Mouse (Mus musculus): ENCODE measurements around the gene Hk2. TPM values are rescaled to one million over a fixed set of nuclear protein-coding genes. Genes with fewer than 3 reads are reported as not detected.

Gene Hk2
- polyA plus RNA-seq, 1 experiment from 2014 or later, result 4.0 TPM

GRCm38 (mm10) chr6:82740868-82741517 is 33.3 kb downstream of the Hk2 start:
- Histone ChIP-seq H3K4me3 (replicated peaks; ENCODE audit: low read depth, low read length) (no peak overlapping the region), H3K27ac (replicated peaks; ENCODE audit: low read depth, low read length) (no peak overlapping the region), H3K9me3 (ENCODE audit: control insufficient read depth, low read length) (no peaks in the 10 kb centered on the region), H3K36me3 (ENCODE audit: control insufficient read depth, insufficient read depth, low read length) (no peaks in the 10 kb centered on the region), H3K27me3 (ENCODE audit: control insufficient read depth, insufficient read depth, low read length) (no peaks in the 10 kb centered on the region), H3K4me1 (ENCODE audit: control insufficient read depth, insufficient read depth, low read length) (no peaks in the 10 kb centered on the region), H3K9ac (replicated peaks; ENCODE audit: low read length) (no peak overlapping the region), H3K4me2 (ENCODE audit: low read length) (no peak overlapping the region)
- WGBS, result 90% methylated on average over 8 of the region's 8 CpGs
- DNase-seq, result no peak
- ATAC-seq (ENCODE audit: low FRiP score, low TSS enrichment), result no peak

GRCm38 (mm10) chr6:82740269-82740668 is 34.0 kb downstream of the Hk2 start:
- H3K9me3 ChIP-seq (ENCODE audit: control insufficient read depth, low read length), result no peaks in the 10 kb centered on the region
- H3K36me3 ChIP-seq (ENCODE audit: control insufficient read depth, insufficient read depth, low read length), result no peaks in the 10 kb centered on the region
- no peaks in the 10 kb centered on the region for H3K27me3 ChIP-seq (ENCODE audit: control insufficient read depth, insufficient read depth, low read length)
- 35% methylated on average over 6 of the region's 6 CpGs for WGBS
- ATAC-seq (ENCODE audit: low FRiP score, low TSS enrichment) (peak; percentile 55; the same call in 1 of the 2 replicates), DNase-seq (peak; percentile 92)
- no peaks in the 10 kb centered on the region for H3K4me1 ChIP-seq (ENCODE audit: control insufficient read depth, insufficient read depth, low read length)
- no peak overlapping the region for H3K27ac ChIP-seq (replicated peaks; ENCODE audit: low read depth, low read length)
- H3K4me2 ChIP-seq (ENCODE audit: low read length), result no peak overlapping the region
- no peak overlapping the region for H3K9ac ChIP-seq (replicated peaks; ENCODE audit: low read length)
- H3K4me3 ChIP-seq (replicated peaks; ENCODE audit: low read depth, low read length), result no peak overlapping the region

- H3K36me3 ChIP-seq (ENCODE audit: control insufficient read depth, insufficient read depth, low read length), result no peaks in the 10 kb centered on the region
- no peaks in the 10 kb centered on the region for H3K9me3 ChIP-seq (ENCODE audit: control insufficient read depth, low read length)
- no peak overlapping the region for H3K9ac ChIP-seq (replicated peaks; ENCODE audit: low read length)
- H3K27me3 ChIP-seq (ENCODE audit: control insufficient read depth, insufficient read depth, low read length), result no peaks in the 10 kb centered on the region
- H3K27ac ChIP-seq (replicated peaks; ENCODE audit: low read depth, low read length), result no peak overlapping the region
- H3K4me1 ChIP-seq (ENCODE audit: control insufficient read depth, insufficient read depth, low read length), result no peaks in the 10 kb centered on the region
- 95% methylated on average over 27 of the region's 27 CpGs for WGBS
- DNase-seq, result no peak
- H3K4me3 ChIP-seq (replicated peaks; ENCODE audit: low read depth, low read length), result no peak overlapping the region
- no peak for ATAC-seq (ENCODE audit: low FRiP score, low TSS enrichment)
- no peak overlapping the region for H3K4me2 ChIP-seq (ENCODE audit: low read length)
Observed at GRCm38 (mm10) chr6:82737634-82738540, 36.4 kb downstream of the Hk2 start.

DNA sequence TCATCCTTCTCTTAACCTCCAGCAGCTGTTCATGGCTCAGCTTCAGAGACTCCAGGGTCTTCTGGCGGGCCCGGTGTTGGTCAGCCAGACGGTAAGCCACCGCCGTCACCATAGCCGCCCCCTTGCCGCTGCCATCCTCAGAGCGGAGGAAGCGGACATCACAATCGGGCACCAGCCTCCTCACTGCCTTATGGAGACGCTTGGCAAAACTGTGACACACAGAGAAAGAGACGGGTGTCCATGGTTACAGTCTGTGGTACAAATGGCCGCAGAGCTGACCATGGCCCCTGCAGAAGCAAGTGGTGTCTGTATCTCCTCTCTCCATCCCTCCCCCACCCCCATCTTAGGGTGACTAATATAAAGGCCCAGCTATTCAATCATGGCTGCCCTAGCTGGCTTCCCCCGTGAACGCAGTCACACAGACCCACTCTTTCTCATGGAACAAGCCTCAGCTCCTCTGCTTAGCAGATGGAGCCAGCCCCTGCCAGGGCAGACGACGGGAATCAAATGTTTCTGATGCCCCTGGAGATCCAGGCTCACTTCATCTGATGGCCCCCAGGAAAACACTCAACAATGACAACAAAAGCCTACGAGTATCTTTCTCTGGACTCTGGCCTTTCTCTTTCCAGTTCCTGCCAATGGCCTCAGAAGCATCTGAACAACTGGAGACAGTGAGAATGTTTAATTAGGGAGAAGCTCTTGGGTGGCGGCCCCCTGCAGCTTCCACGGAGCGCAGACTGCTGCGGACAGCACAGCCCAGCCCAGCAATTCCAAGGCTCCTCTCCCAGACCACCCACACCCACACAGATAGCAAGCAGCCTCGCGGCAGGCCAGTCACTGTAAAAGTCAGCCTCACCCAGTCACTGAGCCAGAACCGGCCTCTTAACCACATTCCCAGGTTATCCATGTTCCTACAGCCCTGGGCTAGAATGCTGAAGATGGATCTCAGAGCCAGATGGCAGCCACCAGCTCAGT is 37.3 kb downstream of the Hk2 start:
- DNase-seq, result no peak
- 87% methylated on average over 25 of the region's 25 CpGs for WGBS

GRCm38 (mm10) chr6:82735347-82735746 is 38.9 kb downstream of the Hk2 start:
- Histone ChIP-seq H3K4me3 (replicated peaks; ENCODE audit: low read depth, low read length) (no peak overlapping the region), H3K27me3 (ENCODE audit: control insufficient read depth, insufficient read depth, low read length) (no peaks in the 10 kb centered on the region), H3K27ac (replicated peaks; ENCODE audit: low read depth, low read length) (no peak overlapping the region), H3K4me2 (ENCODE audit: low read length) (no peak overlapping the region), H3K9ac (replicated peaks; ENCODE audit: low read length) (no peak overlapping the region), H3K4me1 (ENCODE audit: control insufficient read depth, insufficient read depth, low read length) (no peaks in the 10 kb centered on the region), H3K9me3 (ENCODE audit: control insufficient read depth, low read length) (no peaks in the 10 kb centered on the region), H3K36me3 (ENCODE audit: control insufficient read depth, insufficient read depth, low read length) (no peaks in the 10 kb centered on the region)
- 88% methylated on average over 7 of the region's 7 CpGs for WGBS
- DNase-seq (peak; percentile 66), ATAC-seq (ENCODE audit: low FRiP score, low TSS enrichment) (no peak)

More for the DNA sequence above, 37.3 kb downstream of the Hk2 start:
- Histone ChIP-seq H3K4me1 (ENCODE audit: control insufficient read depth, insufficient read depth, low read length) (no peaks in the 10 kb centered on the region), H3K36me3 (ENCODE audit: control insufficient read depth, insufficient read depth, low read length) (no peaks in the 10 kb centered on the region), H3K27ac (replicated peaks; ENCODE audit: low read depth, low read length) (no peak overlapping the region), H3K27me3 (ENCODE audit: control insufficient read depth, insufficient read depth, low read length) (no peaks in the 10 kb centered on the region), H3K9me3 (ENCODE audit: control insufficient read depth, low read length) (no peaks in the 10 kb centered on the region), H3K9ac (replicated peaks; ENCODE audit: low read length) (no peak overlapping the region), H3K4me2 (ENCODE audit: low read length) (no peak overlapping the region), H3K4me3 (replicated peaks; ENCODE audit: low read depth, low read length) (no peak overlapping the region)
- no peak for ATAC-seq (ENCODE audit: low FRiP score, low TSS enrichment)

DNA sequence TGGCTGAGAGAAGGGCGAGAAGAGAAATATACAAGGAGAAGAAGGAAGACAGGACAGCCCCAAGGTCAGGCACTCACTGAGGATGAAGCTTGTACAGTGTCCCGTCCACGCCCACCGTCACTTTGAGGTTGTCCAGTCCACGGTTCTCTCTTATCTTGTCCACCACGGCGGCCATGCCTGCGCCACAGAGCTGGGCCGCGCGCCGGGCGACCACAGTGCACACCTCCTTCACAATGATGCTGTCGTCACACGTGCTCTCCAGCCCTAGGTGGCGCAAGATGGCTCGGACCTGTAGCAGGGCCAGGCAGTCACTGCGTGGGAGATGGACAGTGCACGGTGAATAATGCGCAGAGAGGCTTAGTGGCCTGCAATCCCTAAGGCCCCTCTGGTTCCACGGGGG is 45.6 kb downstream of the Hk2 start:
- no peaks in the 10 kb centered on the region for H3K36me3 ChIP-seq (ENCODE audit: control insufficient read depth, insufficient read depth, low read length)
- no peak overlapping the region for H3K4me2 ChIP-seq (ENCODE audit: low read length)
- no peaks in the 10 kb centered on the region for H3K4me1 ChIP-seq (ENCODE audit: control insufficient read depth, insufficient read depth, low read length)
- no peak overlapping the region for H3K9ac ChIP-seq (replicated peaks; ENCODE audit: low read length)
- no peak overlapping the region for H3K4me3 ChIP-seq (replicated peaks; ENCODE audit: low read depth, low read length)
- WGBS, result 91% methylated on average over 21 of the region's 21 CpGs
- H3K27me3 ChIP-seq (ENCODE audit: control insufficient read depth, insufficient read depth, low read length), result no peaks in the 10 kb centered on the region
- ATAC-seq (ENCODE audit: low FRiP score, low TSS enrichment) (no peak), DNase-seq (no peak)
- no peak overlapping the region for H3K27ac ChIP-seq (replicated peaks; ENCODE audit: low read depth, low read length)
- H3K9me3 ChIP-seq (ENCODE audit: control insufficient read depth, low read length), result no peaks in the 10 kb centered on the region

- no peaks in the 10 kb centered on the region for H3K36me3 ChIP-seq (ENCODE audit: control insufficient read depth, insufficient read depth, low read length)
- H3K4me1 ChIP-seq (ENCODE audit: control insufficient read depth, insufficient read depth, low read length), result no peaks in the 10 kb centered on the region
- no peak for ATAC-seq (ENCODE audit: low FRiP score, low TSS enrichment)
- no peaks in the 10 kb centered on the region for H3K27me3 ChIP-seq (ENCODE audit: control insufficient read depth, insufficient read depth, low read length)
- DNase-seq, result no peak
- H3K27ac ChIP-seq (replicated peaks; ENCODE audit: low read depth, low read length), result no peak overlapping the region
- 96% methylated on average over 13 of the region's 13 CpGs for WGBS
- no peak overlapping the region for H3K9ac ChIP-seq (replicated peaks; ENCODE audit: low read length)
- no peak overlapping the region for H3K4me3 ChIP-seq (replicated peaks; ENCODE audit: low read depth, low read length)
- no peak overlapping the region for H3K4me2 ChIP-seq (ENCODE audit: low read length)
- no peaks in the 10 kb centered on the region for H3K9me3 ChIP-seq (ENCODE audit: control insufficient read depth, low read length)
Observed at GRCm38 (mm10) chr6:82727206-82727605, 47.0 kb downstream of the Hk2 start.

DNA sequence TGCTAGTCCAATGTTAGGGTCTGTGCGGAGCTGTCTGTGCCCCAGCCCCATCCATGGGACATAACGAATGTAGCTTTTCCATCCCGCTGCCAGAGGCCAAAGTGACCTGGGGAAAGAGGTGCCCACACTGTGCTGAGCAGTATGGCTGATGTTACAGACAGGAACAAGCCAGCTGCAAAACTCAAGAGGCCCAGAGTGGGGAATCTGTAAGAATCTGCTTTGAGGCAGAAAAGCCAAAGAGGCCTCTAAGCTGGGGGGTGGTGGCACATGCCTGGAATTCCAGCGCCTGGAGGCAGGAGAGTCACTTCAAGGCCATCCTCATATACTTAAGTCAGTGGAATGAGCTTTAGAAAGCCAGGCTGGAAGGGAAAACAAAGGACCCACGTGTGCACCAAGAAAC is 50.9 kb downstream of the Hk2 start:
- Histone ChIP-seq H3K27ac (replicated peaks; ENCODE audit: low read depth, low read length) (no peak overlapping the region), H3K9ac (replicated peaks; ENCODE audit: low read length) (no peak overlapping the region), H3K4me1 (ENCODE audit: control insufficient read depth, insufficient read depth, low read length) (no peaks in the 10 kb centered on the region), H3K36me3 (ENCODE audit: control insufficient read depth, insufficient read depth, low read length) (no peaks in the 10 kb centered on the region), H3K4me2 (ENCODE audit: low read length) (no peak overlapping the region), H3K9me3 (ENCODE audit: control insufficient read depth, low read length) (no peaks in the 10 kb centered on the region), H3K27me3 (ENCODE audit: control insufficient read depth, insufficient read depth, low read length) (no peaks in the 10 kb centered on the region), H3K4me3 (replicated peaks; ENCODE audit: low read depth, low read length) (no peak overlapping the region)
- peak; percentile 19 for DNase-seq
- no peak for ATAC-seq (ENCODE audit: low FRiP score, low TSS enrichment)
- WGBS, result 46% methylated on average over 5 of the region's 5 CpGs
